Mouse (Mus musculus) erythroblast, adult 5-6 weeks (primary cell): Measurements from ENCODE around the gene Zfp747. TPM values are rescaled to one million over a fixed set of nuclear protein-coding genes. Genes with fewer than 3 reads are reported as not detected.
"Not testable (repeated sequence)": the region's sequence is repeated elsewhere in the genome, so short reads cannot be mapped to it uniquely, and the experiment has no call there.

ENCODE experiments used
- ATAC-seq: replicated peaks from 2 replicates; pipeline ENCODE4 v1.8.0; 2016; ENCODE audit warnings: moderate number of reproducible peaks, mild to moderate bottlenecking, moderate TSS enrichment, inconsistent platforms; ENCODE audit not compliant: poor library complexity, low FRiP score, severe bottlenecking
- total RNA-seq, 2 experiments: library from RNA; stranded (forward) in 1 of 2; stranded (reverse) in 1 of 2; fragments of 150-400 nt in 1 of 2; fragments of 200-764, 138-1000 nt in 1 of 2; gene quantifications; 2 replicates each; pipeline versions ENCODE4 v1.2.3 to v1.2.4; 2015 to 2017; ENCODE audit warnings: low replicate concordance in 2 of 2

The Zfp747 gene
- total RNA-seq, 2 experiments from 2014 or later, result 1.0 to 1.2 TPM

DNA sequence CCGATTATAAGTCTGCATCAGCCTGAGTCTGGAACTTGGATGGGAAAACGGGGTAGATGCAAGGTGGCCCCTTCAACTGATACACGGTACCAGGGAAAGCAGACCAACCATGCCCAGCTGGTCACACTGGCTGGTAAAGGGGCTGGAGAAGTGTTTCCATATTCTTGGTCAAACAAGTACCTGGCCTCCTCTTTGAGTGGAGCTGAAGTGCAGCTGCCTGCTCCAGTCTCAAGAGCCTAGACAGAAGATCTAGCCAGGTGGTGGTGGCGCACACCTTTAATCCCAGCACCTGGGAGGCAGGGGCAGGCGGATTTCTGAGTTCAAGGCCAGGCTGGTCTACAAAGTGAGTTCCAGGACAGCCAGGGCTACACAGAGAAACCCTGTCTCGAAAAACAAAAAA, 34.0 kb downstream of the Zfp747 start:
- ATAC-seq, result not testable (repeated sequence)

DNA sequence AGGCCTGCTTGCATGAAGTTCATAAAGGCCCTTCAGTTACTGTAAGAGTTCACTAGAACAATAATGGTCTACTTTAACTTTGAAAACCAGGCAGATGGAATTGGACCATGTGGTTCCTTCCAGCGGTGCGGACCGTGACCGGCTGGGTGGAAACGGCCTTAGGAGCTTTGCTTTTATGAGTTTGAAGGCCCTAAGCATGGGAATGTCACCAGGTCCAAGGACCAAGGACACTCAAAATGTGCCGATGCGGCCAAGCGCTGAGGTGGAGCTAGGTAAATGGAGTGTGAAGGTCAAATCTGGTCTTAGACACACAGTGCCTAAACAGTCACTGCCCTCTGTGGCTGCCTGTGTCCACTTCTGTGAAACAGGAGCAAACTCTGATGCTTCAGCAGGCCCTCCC, 34.5 kb downstream of the Zfp747 start:
- no peak for ATAC-seq

- ATAC-seq, result no peak
These were observed 38.2 kb downstream of the Zfp747 start for GRCm38 (mm10) chr7:127337636-127338035.

DNA sequence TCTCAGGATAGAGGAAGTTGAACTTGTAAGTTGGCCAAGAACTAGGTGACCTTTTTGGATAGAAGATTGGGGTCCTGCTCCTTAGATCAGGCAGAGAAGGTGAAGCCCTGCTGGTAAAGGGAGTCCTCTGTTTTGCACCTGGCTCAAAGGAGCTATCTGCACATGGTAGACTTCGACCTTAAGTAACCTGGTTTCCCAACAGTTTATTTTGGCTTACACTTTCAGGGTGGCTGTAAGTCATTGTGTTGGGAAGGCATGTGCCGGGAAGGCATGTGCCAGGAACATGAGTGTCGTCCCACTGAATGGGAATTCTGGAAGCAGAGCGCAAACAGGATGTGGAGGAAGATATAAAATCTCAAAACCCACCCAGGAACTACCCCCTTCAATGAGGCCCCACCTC, 40.2 kb downstream of the Zfp747 start:
- no peak for ATAC-seq

DNA sequence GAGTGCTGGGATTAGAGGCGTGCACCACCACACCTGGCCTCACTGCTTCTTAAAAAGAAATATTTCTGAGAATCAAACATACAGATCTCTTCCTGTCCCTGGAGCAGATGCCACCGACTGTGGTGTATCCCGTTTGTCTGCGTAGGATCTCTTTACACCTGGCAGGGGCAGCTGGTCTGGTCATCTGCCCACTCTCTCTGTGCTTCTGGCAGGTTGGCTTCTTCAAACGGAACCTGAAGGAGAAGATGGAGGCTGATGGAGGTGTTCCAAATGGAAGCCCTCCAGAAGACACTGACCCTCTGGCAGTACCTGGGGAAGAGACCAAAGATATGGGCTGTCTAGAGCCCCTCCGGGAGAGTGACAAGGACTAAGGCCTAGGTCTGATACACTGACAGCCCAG, 42.6 kb downstream of the Zfp747 start:
- ATAC-seq, result no peak

GRCm38 (mm10) chr7:127326685-127327084, 49.2 kb downstream of the Zfp747 start:
- ATAC-seq, result no peak

- no peak for ATAC-seq
These were observed 50.3 kb downstream of the Zfp747 start for GRCm38 (mm10) chr7:127325550-127325949.

DNA sequence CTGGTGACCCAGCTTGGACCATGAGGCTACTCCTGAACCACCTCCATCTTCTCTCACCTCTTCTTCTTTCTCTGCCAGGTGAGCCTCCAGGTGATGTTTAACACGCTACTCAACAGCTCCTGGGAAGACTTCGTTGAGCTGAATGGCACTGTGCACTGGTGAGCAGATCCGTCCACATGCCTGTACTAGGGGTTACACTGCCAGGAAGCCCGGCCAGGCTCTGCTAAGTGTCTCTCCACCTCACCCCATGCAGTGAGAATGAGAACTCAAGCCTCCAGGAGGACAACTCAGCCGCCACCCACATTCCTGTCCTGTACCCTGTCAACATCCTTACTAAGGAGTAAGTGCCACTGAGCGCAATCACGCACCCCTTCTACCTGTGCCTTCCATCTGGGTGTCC, 50.9 kb downstream of the Zfp747 start:
- no peak for ATAC-seq

Other genes starting within 250 kb of the Zfp747 start
- gene Spn, start 238.2 kb downstream of the Zfp747 start, total RNA-seq (2015; ENCODE audit: low replicate concordance), result 15.8 and 24.9 TPM in 2 replicates
- 58.3 and 60.0 TPM in 2 replicates for gene Spn, start 238.2 kb downstream of the Zfp747 start, total RNA-seq (2017; ENCODE audit: low replicate concordance)
- gene Cd2bp2, start 180.0 kb downstream of the Zfp747 start, total RNA-seq (2015; ENCODE audit: low replicate concordance), result 8.4 and 36.9 TPM in 2 replicates
- gene Cd2bp2, start 180.0 kb downstream of the Zfp747 start, total RNA-seq (2017; ENCODE audit: low replicate concordance), result 17.9 and 22.9 TPM in 2 replicates
- gene Tbc1d10b, start 167.6 kb downstream of the Zfp747 start, total RNA-seq (2015; ENCODE audit: low replicate concordance), result 8.1 and 23.0 TPM in 2 replicates
- gene Tbc1d10b, start 167.6 kb downstream of the Zfp747 start, total RNA-seq (2017; ENCODE audit: low replicate concordance), result 77.5 and 122 TPM in 2 replicates
- gene Mylpf, start 167.2 kb downstream of the Zfp747 start, total RNA-seq (2015; ENCODE audit: low replicate concordance), result 6.5 and 9.8 TPM in 2 replicates
- 16.2 and 61.5 TPM in 2 replicates for gene Mylpf, start 167.2 kb downstream of the Zfp747 start, total RNA-seq (2017; ENCODE audit: low replicate concordance)
- 1.5 and 5.2 TPM in 2 replicates for gene Zfp553, start 143.0 kb downstream of the Zfp747 start, total RNA-seq (2015; ENCODE audit: low replicate concordance)
- gene Zfp553, start 143.0 kb downstream of the Zfp747 start, total RNA-seq (2017; ENCODE audit: low replicate concordance), result 2.0 and 3.2 TPM in 2 replicates
- gene Sept1, start 142.9 kb downstream of the Zfp747 start, total RNA-seq (2015; ENCODE audit: low replicate concordance), result 189 and 204 TPM in 2 replicates
- gene Sept1, start 142.9 kb downstream of the Zfp747 start, total RNA-seq (2017; ENCODE audit: low replicate concordance), result 179 and 191 TPM in 2 replicates
- gene Zfp771, start 131.8 kb downstream of the Zfp747 start, total RNA-seq (2015; ENCODE audit: low replicate concordance), result 1.7 TPM in 1 of 2 replicates, not detected in the other
- gene Zfp771, start 131.8 kb downstream of the Zfp747 start, total RNA-seq (2017; ENCODE audit: low replicate concordance), result 0.70 TPM in 1 of 2 replicates, not detected in the other
- gene Dctpp1, start 115.3 kb downstream of the Zfp747 start, total RNA-seq (2015; ENCODE audit: low replicate concordance), result 14.0 and 24.8 TPM in 2 replicates
- 2.0 and 8.6 TPM in 2 replicates for gene Dctpp1, start 115.3 kb downstream of the Zfp747 start, total RNA-seq (2017; ENCODE audit: low replicate concordance)
- gene Sephs2, start 102.0 kb downstream of the Zfp747 start, total RNA-seq (2015; ENCODE audit: low replicate concordance), result 15.6 and 18.8 TPM in 2 replicates
- gene Sephs2, start 102.0 kb downstream of the Zfp747 start, total RNA-seq (2017; ENCODE audit: low replicate concordance), result 20.2 and 34.8 TPM in 2 replicates
- 29.0 and 34.4 TPM in 2 replicates for gene Itgal, start 79.8 kb downstream of the Zfp747 start, total RNA-seq (2015; ENCODE audit: low replicate concordance)
- 4.0 and 10.4 TPM in 2 replicates for gene Itgal, start 79.8 kb downstream of the Zfp747 start, total RNA-seq (2017; ENCODE audit: low replicate concordance)
- gene Zfp768, start 30.5 kb downstream of the Zfp747 start, total RNA-seq (2015; ENCODE audit: low replicate concordance), result 1.2 TPM in 1 of 2 replicates, not detected in the other
- gene Zfp768, start 30.5 kb downstream of the Zfp747 start, total RNA-seq (2017; ENCODE audit: low replicate concordance), result 0.94 and 1.5 TPM in 2 replicates
- gene 9130019O22Rik, start 11.1 kb upstream of the Zfp747 start, total RNA-seq (2015; ENCODE audit: low replicate concordance), result 0.38 TPM in 1 of 2 replicates, not detected in the other
- gene 9130019O22Rik, start 11.1 kb upstream of the Zfp747 start, total RNA-seq (2017; ENCODE audit: low replicate concordance), result 1.4 and 1.8 TPM in 2 replicates
- not detected in 2 replicates for gene E430018J23Rik, start 17.6 kb upstream of the Zfp747 start, total RNA-seq (2015; ENCODE audit: low replicate concordance)
- 0.28 and 3.4 TPM in 2 replicates for gene E430018J23Rik, start 17.6 kb upstream of the Zfp747 start, total RNA-seq (2017; ENCODE audit: low replicate concordance)
- 0.19 and 3.6 TPM in 2 replicates for gene Zfp764, start 30.8 kb upstream of the Zfp747 start, total RNA-seq (2015; ENCODE audit: low replicate concordance)
- 2.5 TPM in 1 of 2 replicates, not detected in the other for gene Zfp764, start 30.8 kb upstream of the Zfp747 start, total RNA-seq (2017; ENCODE audit: low replicate concordance)
- gene Zfp688, start 46.0 kb upstream of the Zfp747 start, total RNA-seq (2015; ENCODE audit: low replicate concordance), result 8.4 and 26.9 TPM in 2 replicates
- gene Zfp688, start 46.0 kb upstream of the Zfp747 start, total RNA-seq (2017; ENCODE audit: low replicate concordance), result 1.0 and 3.5 TPM in 2 replicates
- gene Zfp689, start 73.1 kb upstream of the Zfp747 start, total RNA-seq (2015; ENCODE audit: low replicate concordance), result not detected in 2 replicates
- gene Zfp689, start 73.1 kb upstream of the Zfp747 start, total RNA-seq (2017; ENCODE audit: low replicate concordance), result 0.26 and 2.4 TPM in 2 replicates
- gene Prr14, start 83.6 kb upstream of the Zfp747 start, total RNA-seq (2015; ENCODE audit: low replicate concordance), result 65.2 and 71.7 TPM in 2 replicates
- gene Prr14, start 83.6 kb upstream of the Zfp747 start, total RNA-seq (2017; ENCODE audit: low replicate concordance), result 25.4 and 41.3 TPM in 2 replicates
- gene Fbrs, start 103.1 kb upstream of the Zfp747 start, total RNA-seq (2015; ENCODE audit: low replicate concordance), result 154 and 157 TPM in 2 replicates
- gene Fbrs, start 103.1 kb upstream of the Zfp747 start, total RNA-seq (2017; ENCODE audit: low replicate concordance), result 61.2 and 79.1 TPM in 2 replicates
- gene Srcap, start 135.9 kb upstream of the Zfp747 start, total RNA-seq (2015; ENCODE audit: low replicate concordance), result 51.9 and 52.5 TPM in 2 replicates
- 59.9 and 65.1 TPM in 2 replicates for gene Srcap, start 135.9 kb upstream of the Zfp747 start, total RNA-seq (2017; ENCODE audit: low replicate concordance)
- 27.9 and 44.5 TPM in 2 replicates for gene Gm42715, start 143.5 kb upstream of the Zfp747 start, total RNA-seq (2015; ENCODE audit: low replicate concordance)
- gene Gm42715, start 143.5 kb upstream of the Zfp747 start, total RNA-seq (2017; ENCODE audit: low replicate concordance), result 17.4 and 34.6 TPM in 2 replicates
- 1.7 TPM in 1 of 2 replicates, not detected in the other for gene Tmem265, start 185.3 kb upstream of the Zfp747 start, total RNA-seq (2015; ENCODE audit: low replicate concordance)
- gene Tmem265, start 185.3 kb upstream of the Zfp747 start, total RNA-seq (2017; ENCODE audit: low replicate concordance), result not detected in 2 replicates
- 35.1 and 44.2 TPM in 2 replicates for gene Phkg2, start 197.3 kb upstream of the Zfp747 start, total RNA-seq (2015; ENCODE audit: low replicate concordance)
- 16.2 and 40.8 TPM in 2 replicates for gene Phkg2, start 197.3 kb upstream of the Zfp747 start, total RNA-seq (2017; ENCODE audit: low replicate concordance)
- 4.0 and 14.0 TPM in 2 replicates for gene Ccdc189, start 212.5 kb upstream of the Zfp747 start, total RNA-seq (2015; ENCODE audit: low replicate concordance)
- gene Ccdc189, start 212.5 kb upstream of the Zfp747 start, total RNA-seq (2017; ENCODE audit: low replicate concordance), result 26.1 and 31.4 TPM in 2 replicates
- gene Rnf40, start 212.7 kb upstream of the Zfp747 start, total RNA-seq (2015; ENCODE audit: low replicate concordance), result 17.1 and 18.1 TPM in 2 replicates
- gene Rnf40, start 212.7 kb upstream of the Zfp747 start, total RNA-seq (2017; ENCODE audit: low replicate concordance), result 41.8 and 86.0 TPM in 2 replicates
- gene Zfp629, start 239.7 kb upstream of the Zfp747 start, total RNA-seq (2015; ENCODE audit: low replicate concordance), result 0.77 and 0.84 TPM in 2 replicates
- 2.0 and 3.2 TPM in 2 replicates for gene Zfp629, start 239.7 kb upstream of the Zfp747 start, total RNA-seq (2017; ENCODE audit: low replicate concordance)